Mouse (Mus musculus) lung, adult 18-20 months (tissue): Measurements from ENCODE around the gene Dnal1.

Experiments
- DNase-seq, 2 experiments: peaks; one replicate each; pipeline ENCODE4 v3.0.0; 2022; ENCODE audit warnings: mixed read lengths in 2 of 2

Dnal1 gene

DNA sequence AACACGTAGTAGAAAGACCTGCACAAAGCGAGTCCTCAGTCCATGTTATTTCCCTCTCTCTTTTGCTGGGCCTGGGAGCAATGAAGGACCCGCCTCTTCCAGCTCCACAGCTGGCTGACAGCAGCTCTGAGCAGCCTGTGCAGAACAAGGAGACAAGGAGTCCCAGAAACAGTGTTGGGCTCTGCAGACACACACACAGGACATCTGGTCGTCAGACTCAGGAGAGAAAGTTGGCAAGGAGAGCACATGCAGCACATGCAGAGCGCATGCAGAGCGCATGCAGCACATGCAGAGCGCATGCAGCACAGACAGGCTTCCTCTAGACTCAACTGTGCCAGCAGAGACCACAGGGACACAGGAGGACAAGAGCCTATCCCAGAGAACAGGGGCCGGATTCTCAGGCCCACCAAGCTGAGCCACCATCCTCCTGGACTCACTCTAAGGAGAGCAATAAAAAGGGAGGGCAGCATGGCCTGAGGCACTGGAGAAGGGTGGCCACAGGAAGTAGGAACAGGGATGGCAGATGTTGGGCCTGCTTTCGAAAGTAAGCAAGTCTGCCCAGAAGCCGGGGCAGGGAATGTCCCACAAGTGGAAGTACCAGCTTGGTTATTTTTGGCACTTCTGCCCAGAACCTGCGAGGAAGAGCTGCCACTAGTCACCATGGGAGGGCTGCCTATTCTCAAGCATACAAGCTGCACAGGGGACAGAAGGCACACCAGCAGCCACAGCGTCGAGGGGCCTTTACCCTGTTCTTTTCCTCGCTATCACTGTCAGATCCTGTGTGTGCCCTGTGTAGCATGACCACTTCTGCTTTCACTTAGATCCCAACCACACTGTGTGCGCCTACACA is 73.8 kb downstream of the Dnal1 start:
- peak in 1 of 2 experiments; percentile 6 for DNase-seq

GRCm38 (mm10) chr12:84188881-84189444 is 74.8 kb downstream of the Dnal1 start:
- DNase-seq = no peak

GRCm38 (mm10) chr12:84190151-84190820 is 76.1 kb downstream of the Dnal1 start:
- DNase-seq = no peak

GRCm38 (mm10) chr12:84191190-84191589 is 77.0 kb downstream of the Dnal1 start:
- no peak for DNase-seq

GRCm38 (mm10) chr12:84191770-84192169 is 77.6 kb downstream of the Dnal1 start:
- no peak for DNase-seq

- DNase-seq = no peak
Measured at GRCm38 (mm10) chr12:84192280-84192679, 78.1 kb downstream of the Dnal1 start.

DNA sequence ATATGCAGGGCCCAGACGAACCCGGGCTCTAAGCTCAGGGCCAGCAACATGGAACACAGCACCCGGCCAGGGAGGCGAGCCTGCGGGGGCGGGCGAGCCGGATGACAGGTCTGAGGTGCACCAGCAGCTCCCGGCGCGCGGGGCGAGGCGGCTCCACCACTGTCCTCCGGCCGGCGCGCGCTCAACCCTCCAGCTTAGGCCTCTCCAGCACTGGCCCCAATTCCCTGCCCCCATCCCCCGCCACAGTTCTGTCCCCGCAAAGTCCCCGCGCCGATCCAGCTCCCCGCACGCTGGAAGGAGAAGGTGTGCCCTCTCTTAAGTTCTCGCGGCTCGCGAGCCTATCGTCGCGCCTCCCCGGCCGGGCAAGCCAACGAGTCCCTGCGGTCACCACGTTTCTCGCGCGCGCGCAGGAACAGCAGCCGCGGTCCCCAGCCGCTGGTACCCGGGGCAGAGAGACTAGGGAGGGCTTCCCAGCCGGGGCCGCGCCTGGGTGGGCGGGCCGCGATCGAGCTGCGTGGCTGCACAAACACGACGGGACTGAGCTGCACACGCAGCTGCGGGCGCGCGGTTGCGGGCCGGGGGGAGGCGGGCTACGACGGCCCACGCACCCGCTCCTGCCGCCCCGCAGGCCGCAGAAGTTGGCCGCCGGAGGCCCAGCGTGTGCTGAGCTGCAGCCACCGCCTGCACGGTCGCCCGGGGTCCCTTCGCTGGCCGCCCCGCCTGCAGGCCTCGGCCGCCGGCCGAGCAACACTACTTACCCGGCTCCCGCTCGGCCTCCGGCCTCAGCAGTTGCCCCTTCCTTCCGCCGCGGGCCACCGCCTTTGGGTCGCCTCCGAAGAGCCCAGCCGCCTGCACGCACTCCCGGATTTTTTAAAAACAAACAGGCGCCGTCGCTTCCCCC is 78.8 kb downstream of the Dnal1 start:
- DNase-seq = peak; percentile 65 to 77

DNA sequence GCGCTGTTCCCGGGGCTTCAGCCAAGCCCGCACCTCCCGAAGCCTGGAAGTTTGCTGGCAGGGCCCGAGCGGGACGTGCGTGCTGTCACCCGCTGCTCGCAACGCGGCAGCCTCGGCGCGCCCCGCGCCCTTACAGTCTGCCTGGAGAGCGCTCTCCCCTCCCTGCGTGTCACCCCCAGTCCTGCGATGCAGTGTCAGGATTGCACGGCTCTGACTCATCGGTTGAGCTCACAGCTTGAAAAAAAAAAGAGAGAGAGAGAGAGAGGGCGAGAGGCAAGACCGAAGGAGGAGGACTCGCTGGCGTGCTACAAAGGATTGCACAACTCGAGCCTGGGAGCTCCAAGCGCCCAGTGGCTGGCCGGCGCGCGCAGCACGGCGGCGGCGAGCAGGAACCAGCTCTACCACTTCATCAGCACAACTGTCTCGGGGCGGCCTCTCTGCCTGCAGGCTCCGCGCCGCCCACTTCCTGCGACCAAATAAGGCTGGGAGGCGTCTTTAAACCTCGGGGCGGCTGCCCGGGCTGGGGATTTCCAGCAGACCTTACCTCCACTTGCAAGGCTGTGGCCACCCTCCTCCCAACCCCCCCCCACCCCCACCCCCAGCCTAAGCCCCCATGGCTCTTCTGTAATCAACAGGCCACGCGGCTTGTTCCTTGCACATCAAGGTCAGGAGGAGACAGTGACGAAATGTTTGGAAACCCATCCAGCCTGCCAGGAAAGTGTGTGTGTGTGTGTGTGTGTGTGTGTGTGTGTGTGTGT is 79.7 kb downstream of the Dnal1 start:
- DNase-seq = peak; percentile 97 to 98

- DNase-seq = no peak
Measured at GRCm38 (mm10) chr12:84194400-84195109, 80.4 kb downstream of the Dnal1 start.

DNA sequence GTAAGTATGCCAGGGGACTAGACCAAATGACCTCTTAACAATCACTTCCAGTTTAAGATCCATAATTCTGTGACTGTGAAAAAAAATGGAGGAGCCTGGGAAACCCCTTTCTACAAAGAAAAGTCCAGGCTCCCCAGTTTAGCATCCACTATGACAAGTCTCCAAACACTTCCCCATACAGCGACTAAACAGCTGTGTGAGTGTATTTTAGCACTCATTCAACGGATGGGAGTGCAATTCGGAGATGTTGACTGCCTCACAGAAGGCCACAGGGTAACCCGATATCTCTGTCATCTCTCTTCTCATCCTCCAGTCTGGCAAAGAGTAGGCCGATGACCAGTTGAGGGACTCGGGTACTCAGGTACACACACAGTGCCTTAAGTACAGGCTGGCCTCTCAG is 81.0 kb downstream of the Dnal1 start:
- DNase-seq = no peak
